Mouse (Mus musculus) small intestine, adult 2 months (tissue): ENCODE results near the gene Prox2. TPM values are rescaled to one million over a fixed set of nuclear protein-coding genes. Genes with fewer than 3 reads are reported as not detected.

Source experiments
- H3K27ac ChIP-seq: fragments of 200-500 bp; 2 replicates; pipeline ENCODE4 v1.5.1; 2012; ENCODE audit warnings: low read depth, low read length, control low read depth, inconsistent platforms; ENCODE audit not compliant: insufficient read depth
- H3K27me3 ChIP-seq: fragments of 200-500 bp; 2 replicates; pipeline ENCODE4 v1.6.1; 2012; ENCODE audit warnings: mild to moderate bottlenecking, moderate library complexity, low read length, inconsistent platforms; ENCODE audit not compliant: control insufficient read depth, insufficient read depth
- H3K36me3 ChIP-seq: fragments of 200-500 bp; 2 replicates; pipeline ENCODE4 v1.6.1; 2012; ENCODE audit warnings: mild to moderate bottlenecking, low read length, control low read depth, inconsistent platforms; ENCODE audit not compliant: control insufficient read depth, insufficient read depth
- H3K4me1 ChIP-seq: fragments of 200-500 bp; 2 replicates; pipeline ENCODE4 v1.6.1; 2012; ENCODE audit warnings: low read length, inconsistent platforms, mixed read lengths; ENCODE audit not compliant: control insufficient read depth, insufficient read depth, insufficient read length
- H3K4me3 ChIP-seq: fragments of 200-500 bp; 2 replicates; pipeline ENCODE4 v1.5.1; 2012; ENCODE audit warnings: low read depth, mild to moderate bottlenecking, control low read depth, inconsistent platforms, low read length, moderate library complexity
- CTCF ChIP-seq: fragments of 200-500 bp; IDR thresholded peaks from 2 replicates; pipeline ENCODE4 v1.5.1; 2012; ENCODE audit warnings: low read depth, mild to moderate bottlenecking, control low read depth, inconsistent platforms, low read length, moderate library complexity, mixed read lengths; ENCODE audit not compliant: insufficient replicate concordance, insufficient read length; ENCODE audit errors: extremely low read depth
- POLR2A ChIP-seq: fragments of 200-500 bp; IDR thresholded peaks from 2 replicates; pipeline ENCODE4 v1.6.1; 2012; ENCODE audit warnings: low read depth, mild to moderate bottlenecking, control low read depth, inconsistent platforms, low read length, moderate library complexity
- WGBS: fragments of 180-500 bp; shearing (Covaris S2); methylation state at CpG from one replicate; pipeline ENCODE4 v1.1.7; 2018; 5-methylcytosine and 5-hydroxymethylcytosine counted together
- polyA plus RNA-seq: library from polyadenylated mRNA; depleted of rRNA; stranded (reverse); fragments of >200 nt; gene quantifications from 2 replicates; pipeline ENCODE4 v1.2.3, GENCODE M21; 2012; rRNA removed

The Prox2 gene
- polyA plus RNA-seq, 1 experiment: 1.3 TPM

DNA sequence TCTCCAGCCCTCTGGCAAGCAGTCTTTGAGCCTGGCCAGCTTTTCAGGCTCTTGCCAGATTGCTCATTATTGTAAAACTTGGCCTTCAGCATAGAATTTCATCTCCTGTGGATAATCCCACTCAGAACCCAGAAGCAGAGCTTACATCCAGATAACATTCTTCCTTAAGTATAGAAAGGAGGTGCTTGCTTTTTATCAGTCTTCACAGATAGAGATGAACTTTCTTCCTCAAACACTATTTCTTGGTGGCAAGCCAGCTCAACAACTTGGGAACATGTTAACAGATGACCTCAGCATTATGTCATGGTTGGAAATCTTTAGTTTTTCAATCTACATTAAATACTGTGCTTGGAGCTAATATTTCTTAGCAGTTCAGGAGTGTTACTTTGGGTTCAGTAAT lies 39.5 kb downstream of the Prox2 start:
- Histone ChIP-seq H3K36me3 (peaks cover 31% of the 10 kb centered on the region), H3K27ac (no peak overlapping the region), H3K4me3 (no peak overlapping the region), H3K4me1 (no peaks in the 10 kb centered on the region), H3K27me3 (no peaks in the 10 kb centered on the region)
- no peak for TF ChIP-seq CTCF
- TF ChIP-seq POLR2A: no peak

DNA sequence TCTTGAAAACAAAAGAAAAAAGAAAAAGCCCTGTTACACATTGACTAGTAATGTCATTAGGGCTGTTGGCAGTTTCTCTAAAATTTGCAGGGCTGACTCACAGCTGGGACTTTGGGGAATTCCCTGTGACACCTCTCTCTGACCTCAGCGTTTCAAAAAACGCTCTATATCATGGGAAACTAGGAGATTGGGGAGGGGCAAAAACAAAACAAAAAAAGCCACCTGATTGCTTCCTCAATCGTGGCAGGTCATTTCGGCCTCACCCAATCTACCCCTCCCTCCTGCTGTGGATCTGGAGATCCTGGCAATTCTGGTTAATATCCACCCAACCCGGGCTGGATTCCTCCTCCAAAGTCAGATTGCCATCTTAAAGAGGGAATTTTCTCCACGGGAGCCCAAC lies 59.3 kb downstream of the Prox2 start:
- H3K27ac ChIP-seq: no peak overlapping the region
- peaks cover 2% of the 10 kb centered on the region; the same call in 1 of the 2 replicates for H3K4me1 ChIP-seq
- H3K36me3 ChIP-seq: peaks cover 46% of the 10 kb centered on the region
- no peak overlapping the region for H3K4me3 ChIP-seq
- no peaks in the 10 kb centered on the region for H3K27me3 ChIP-seq
- TF ChIP-seq CTCF: no peak
- TF ChIP-seq POLR2A: no peak
- WGBS: 22% methylated on average over 6 of the region's 6 CpGs

Other genes starting within 250 kb of the Prox2 start
- gene Ltbp2, start 234.2 kb downstream of the Prox2 start, polyA plus RNA-seq: 6.1 and 8.1 TPM in 2 replicates
- 15.7 and 27.6 TPM in 2 replicates for gene Fcf1, start 139.9 kb downstream of the Prox2 start, polyA plus RNA-seq
- gene Arel1, start 139.9 kb downstream of the Prox2 start, polyA plus RNA-seq: 10.7 and 19.7 TPM in 2 replicates
- gene Ylpm1, start 114.4 kb downstream of the Prox2 start, polyA plus RNA-seq: 7.3 and 11.9 TPM in 2 replicates
- 74.2 and 125 TPM in 2 replicates for gene Dlst, start 74 bp upstream of the Prox2 start, polyA plus RNA-seq
- gene Rps6kl1, start 40.5 kb upstream of the Prox2 start, polyA plus RNA-seq: 0.25 and 0.68 TPM in 2 replicates
- 0.48 and 0.90 TPM in 2 replicates for gene Pgf, start 67.0 kb upstream of the Prox2 start, polyA plus RNA-seq
- 58.8 and 103 TPM in 2 replicates for gene Eif2b2, start 108.7 kb upstream of the Prox2 start, polyA plus RNA-seq
- 0.72 and 0.99 TPM in 2 replicates for gene Mlh3, start 159.8 kb upstream of the Prox2 start, polyA plus RNA-seq
- 0.57 and 0.90 TPM in 2 replicates for gene Acyp1, start 177.7 kb upstream of the Prox2 start, polyA plus RNA-seq
- gene Zc2hc1c, start 177.8 kb upstream of the Prox2 start, polyA plus RNA-seq: 0.05 and 0.06 TPM in 2 replicates
- 7.4 and 11.1 TPM in 2 replicates for gene Nek9, start 228.6 kb upstream of the Prox2 start, polyA plus RNA-seq